Mouse (Mus musculus) heart, embryonic 14.5 days (tissue): ENCODE data around the gene BC025920. TPM values are rescaled to one million over a fixed set of nuclear protein-coding genes. Genes with fewer than 3 reads are reported as not detected.

Source experiments
- ATAC-seq: fragments of 200-750 bp; cut with Nextera tagmentation; 2 replicates; pipeline ENCODE4 v1.8.0; 2017; ENCODE audit warnings: low read depth, moderate TSS enrichment; ENCODE audit not compliant: insufficient number of reproducible peaks, insufficient read depth, low FRiP score
- H3K27ac ChIP-seq, 2 experiments: fragments of 200-500 bp in 1 of 2; fragments of 300-500 bp in 1 of 2; sonication (generic) in 1 of 2; replicated peaks in 1 of 2; 2 replicates each; pipeline ENCODE4 v1.5.1; 2012 to 2014; ENCODE audit warnings: low read depth in 2 of 2, low read length in 2 of 2, control low read depth in 1 of 2, mild to moderate bottlenecking in 1 of 2, mixed read lengths in 1 of 2; ENCODE audit not compliant: control insufficient read depth in 1 of 2, insufficient read depth in 1 of 2
- H3K27me3 ChIP-seq: fragments of 300-500 bp; sonication (generic); 2 replicates; pipeline ENCODE4 v1.6.1; 2014; ENCODE audit warnings: mild to moderate bottlenecking, low read length, control low read depth; ENCODE audit not compliant: control insufficient read depth, insufficient read depth
- H3K36me3 ChIP-seq: fragments of 300-500 bp; sonication (generic); 2 replicates; pipeline ENCODE4 v1.6.1; 2014; ENCODE audit warnings: mild to moderate bottlenecking, control low read depth, low read length, mixed read lengths; ENCODE audit not compliant: control insufficient read depth, insufficient read depth
- H3K4me1 ChIP-seq, 2 experiments: fragments of 200-500 bp in 1 of 2; fragments of 300-500 bp in 1 of 2; sonication (generic) in 1 of 2; 2 replicates each; pipeline ENCODE4 v1.6.1; 2012 to 2014; ENCODE audit warnings: low read length in 2 of 2, control low read depth in 1 of 2, mixed read lengths in 1 of 2; ENCODE audit not compliant: control insufficient read depth in 2 of 2, insufficient read depth in 2 of 2
- H3K4me2 ChIP-seq: fragments of 300-500 bp; sonication (generic); 2 replicates; pipeline ENCODE4 v1.6.1; 2014; ENCODE audit warnings: mild to moderate bottlenecking, low read length
- H3K4me3 ChIP-seq, 2 experiments: fragments of 200-500 bp in 1 of 2; fragments of 300-500 bp in 1 of 2; sonication (generic) in 1 of 2; 2 replicates each; pipeline ENCODE4 v1.5.1; 2012 to 2014; ENCODE audit warnings: low read length in 2 of 2, mild to moderate bottlenecking in 2 of 2, control low read depth in 1 of 2, low read depth in 1 of 2, moderate library complexity in 1 of 2; ENCODE audit not compliant: control insufficient read depth in 1 of 2, insufficient read depth in 1 of 2
- H3K9ac ChIP-seq: fragments of 300-500 bp; sonication (generic); 2 replicates; pipeline ENCODE4 v1.6.1; 2014; ENCODE audit warnings: mild to moderate bottlenecking, low read length
- H3K9me3 ChIP-seq: fragments of 300-500 bp; sonication (generic); 2 replicates; pipeline ENCODE4 v1.6.1; 2016; ENCODE audit warnings: low read length, control low read depth; ENCODE audit not compliant: control insufficient read depth
- WGBS: fragments of 180-500 bp; shearing (Covaris S2); extraction: QIAGEN DNeasy Blood & Tissue Kit; methylation state at CpG from one replicate; pipeline ENCODE4 v1.1.7; 2014; 5-methylcytosine and 5-hydroxymethylcytosine counted together
- polyA plus RNA-seq: library from polyadenylated mRNA; unstranded; fragments of >200 nt; fragmentation: Nextera tagmentation; extraction: Ambion mirVana; gene quantifications from 2 replicates; pipeline ENCODE4 v1.2.1, GENCODE M21; 2014

Gene BC025920
- 0.35 and 0.84 TPM in 2 replicates for polyA plus RNA-seq

DNA sequence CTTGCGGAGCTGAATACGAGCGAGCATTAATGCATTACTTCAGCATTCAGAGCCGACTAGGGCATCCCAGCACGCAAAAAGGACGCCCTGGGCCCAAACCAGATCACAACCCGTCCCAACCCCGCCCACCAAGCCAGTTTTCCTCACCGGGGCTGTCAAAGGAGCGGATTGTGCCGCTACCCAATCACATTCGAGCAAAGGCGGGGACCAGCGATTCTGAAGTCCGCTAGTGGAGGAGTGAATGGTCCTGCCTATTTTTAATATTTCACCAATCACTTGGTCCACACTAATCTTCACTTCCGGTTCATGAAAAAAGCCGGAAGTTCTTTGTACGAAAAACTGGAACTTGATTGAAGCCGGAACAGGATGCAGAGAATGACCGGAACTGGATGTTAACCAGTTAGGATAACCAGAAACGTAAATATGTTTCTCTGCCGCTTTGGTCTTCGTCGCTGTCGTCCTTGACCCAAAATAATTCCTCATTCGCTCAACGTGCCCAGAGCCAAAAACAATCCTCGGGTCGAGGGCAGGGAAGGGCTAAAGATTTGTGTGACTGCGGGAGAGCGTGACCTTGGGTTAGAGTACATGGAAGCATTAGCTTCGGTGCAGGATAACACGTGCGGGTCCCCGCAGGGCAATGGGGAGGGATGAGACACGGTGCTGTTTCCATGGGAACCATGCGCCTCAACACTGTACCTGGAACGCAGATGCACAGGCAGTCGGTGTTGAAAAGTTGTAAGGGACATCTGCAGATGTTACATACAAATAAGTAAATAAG is at the start of gene BC025920:
BC025920 (plus strand) TSS at position 297 of the 778 bp plus-strand sequence.
- Histone ChIP-seq H3K27me3 (no peaks in the 10 kb centered on the region), H3K4me2 (peak within 1 kb of the TSS; percentile 88), H3K27ac (peak within 1 kb of the TSS; percentile 90 to 96), H3K9ac (peak within 1 kb of the TSS; percentile 73), H3K9me3 (0 out of 2 replicates have a peak, but pooled peaks cover 3% of the 10 kb centered on the region), H3K4me1 (peaks cover 18 to 24% of the 10 kb centered on the region in 2 experiments), H3K4me3 (peak within 1 kb of the TSS; percentile 52 to 57), H3K36me3 (peaks cover 7% of the 10 kb centered on the region; the same call in 1 of the 2 replicates)
- ATAC-seq: peak; percentile 87
- 1% methylated on average over 39 of the region's 39 CpGs for WGBS

DNA sequence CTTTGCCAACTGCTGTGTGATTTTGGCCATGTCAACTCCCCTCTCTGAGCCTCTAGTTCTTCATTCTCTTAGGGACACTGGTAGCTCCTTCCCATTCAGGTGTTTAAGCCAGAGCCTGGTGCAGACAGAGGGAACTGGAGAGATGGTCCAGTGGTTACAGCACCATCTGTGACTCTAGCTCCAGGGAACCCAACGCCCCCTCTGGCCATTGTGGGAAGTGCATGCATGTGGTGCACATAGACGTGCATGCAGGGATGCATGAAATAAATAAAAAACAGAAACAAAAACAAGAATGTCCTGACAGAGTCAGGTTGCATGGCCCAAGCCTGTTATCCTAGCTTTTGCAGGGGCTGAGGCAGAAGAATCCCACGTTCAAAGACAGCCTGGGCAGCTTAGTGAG is 49.8 kb upstream of the BC025920 start:
- no peak overlapping the region for H3K4me2 ChIP-seq
- H3K4me3 ChIP-seq: no peak overlapping the region
- no peaks in the 10 kb centered on the region for H3K9me3 ChIP-seq
- H3K36me3 ChIP-seq: peaks cover 2% of the 10 kb centered on the region
- H3K4me1 ChIP-seq: peaks cover 3 to 7% of the 10 kb centered on the region in 2 experiments; a peak in 3 of 4 replicates
- WGBS: 70% methylated on average over 3 of the region's 3 CpGs
- H3K27ac ChIP-seq: no peak overlapping the region
- H3K27me3 ChIP-seq: no peaks in the 10 kb centered on the region
- no peak for ATAC-seq
- no peak overlapping the region for H3K9ac ChIP-seq

DNA sequence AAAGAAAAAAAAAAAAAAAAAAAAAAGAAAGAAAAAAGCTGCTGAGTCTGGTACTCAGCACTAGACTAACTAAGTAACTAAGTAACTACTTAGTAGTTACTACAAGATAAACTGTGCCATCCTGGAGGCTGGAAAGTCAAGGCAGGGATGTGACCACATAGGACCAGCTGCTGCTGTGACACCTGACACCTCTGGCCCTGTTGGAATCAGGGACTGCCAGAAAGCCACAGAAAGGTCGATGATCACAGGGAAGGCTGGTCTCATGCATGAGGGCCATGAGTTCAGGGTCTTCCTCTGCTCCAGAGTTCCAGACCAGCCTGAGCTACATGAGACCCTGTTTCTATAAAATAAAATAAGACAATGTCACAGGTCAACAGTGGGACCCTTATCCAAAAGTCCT is 48.6 kb upstream of the BC025920 start:
- no peak overlapping the region for H3K4me2 ChIP-seq
- no peak overlapping the region for H3K4me3 ChIP-seq
- H3K27me3 ChIP-seq: no peaks in the 10 kb centered on the region
- H3K4me1 ChIP-seq: peaks cover 8 to 19% of the 10 kb centered on the region in 2 experiments
- peaks cover 15% of the 10 kb centered on the region for H3K36me3 ChIP-seq
- no peak overlapping the region for H3K9ac ChIP-seq
- H3K9me3 ChIP-seq: no peaks in the 10 kb centered on the region
- 16% methylated on average over 1 of the region's 1 CpGs for WGBS
- ATAC-seq: no peak
- no peak overlapping the region for H3K27ac ChIP-seq

DNA sequence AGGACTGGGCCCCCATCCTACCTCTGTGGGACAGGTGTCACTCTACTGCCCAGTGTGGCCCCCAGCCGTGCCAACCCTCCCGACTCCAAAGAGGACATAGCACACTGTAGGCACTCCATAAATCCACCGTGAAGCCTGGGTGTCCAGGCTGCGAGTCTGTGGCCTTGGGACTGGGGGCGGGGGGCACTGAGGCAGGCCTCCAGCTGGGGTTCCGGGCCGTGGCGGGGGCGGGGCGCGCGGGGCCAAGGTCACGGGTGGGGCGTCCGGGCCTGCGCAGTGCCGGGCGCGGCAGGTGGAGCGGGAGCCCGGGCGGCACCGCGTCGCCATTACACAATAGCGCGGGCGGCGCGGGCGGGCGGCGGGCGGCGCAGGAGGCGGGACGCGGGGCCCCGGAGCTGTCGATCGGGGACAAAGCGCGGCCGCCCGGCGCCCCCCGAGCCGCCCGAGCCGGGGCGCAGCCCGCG is 46.9 kb upstream of the BC025920 start, which contains the start of gene Aes:
Aes (plus strand) TSS at position 326 of the 464 bp plus-strand sequence.
- Histone ChIP-seq H3K27me3 (no peaks in the 10 kb centered on the region), H3K9ac (peak within 1 kb of the TSS; percentile 100), H3K27ac (peak within 1 kb of the TSS; percentile 95 to 97), H3K4me2 (peak within 1 kb of the TSS; percentile 98), H3K9me3 (no peaks in the 10 kb centered on the region), H3K4me1 (peaks cover 19 to 36% of the 10 kb centered on the region in 2 experiments), H3K4me3 (peak within 1 kb of the TSS; percentile 83 to 97), H3K36me3 (peaks cover 29% of the 10 kb centered on the region)
- 0% methylated on average over 30 of the region's 53 CpGs for WGBS
- peak; percentile 65 for ATAC-seq

DNA sequence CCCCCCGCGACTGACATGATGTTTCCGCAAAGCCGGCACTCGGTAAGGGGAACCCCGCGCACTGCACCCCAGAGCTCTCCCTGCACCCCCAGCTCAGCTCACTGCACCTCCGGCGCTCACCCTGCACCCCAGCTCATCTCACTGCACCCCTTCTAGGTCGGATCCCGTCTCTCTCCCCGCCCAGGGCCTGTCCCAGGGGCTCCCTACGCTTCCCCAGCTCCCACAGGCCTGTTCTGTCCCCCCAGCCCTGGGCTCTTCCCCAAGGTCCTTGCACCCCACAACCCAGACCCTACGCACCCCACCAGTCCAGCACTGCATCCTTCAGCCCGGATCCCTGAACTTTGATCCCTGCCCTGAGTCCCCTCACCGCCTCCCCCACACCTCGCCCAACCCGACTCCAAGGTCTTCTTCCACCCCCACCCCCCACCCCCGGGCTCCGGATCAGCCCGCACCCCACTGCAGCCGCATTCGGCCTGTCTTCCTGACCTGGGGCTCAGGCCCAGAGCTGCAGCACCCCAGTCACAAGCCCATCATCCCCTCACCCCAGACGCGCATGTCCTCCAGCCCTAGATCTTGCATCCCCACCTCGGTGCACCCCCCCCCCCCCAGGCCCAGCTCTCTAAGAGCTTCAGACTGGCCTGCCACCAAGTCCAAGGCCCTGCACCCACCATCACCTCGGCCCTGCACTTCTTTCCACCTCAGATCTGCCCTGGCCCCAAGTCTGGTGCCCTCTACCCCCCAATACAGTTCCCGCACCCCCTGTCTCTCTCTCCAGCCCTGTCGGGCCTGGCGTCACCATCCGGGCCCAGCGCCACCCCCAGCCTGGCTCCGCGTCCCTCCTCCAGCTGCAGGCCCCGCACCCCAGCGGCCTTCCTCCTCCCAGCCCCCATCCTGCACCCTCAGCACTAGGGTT is 46.2 kb upstream of the BC025920 start:
- peak overlapping the region; percentile 100 for H3K9ac ChIP-seq
- no peaks in the 10 kb centered on the region for H3K27me3 ChIP-seq
- peak overlapping the region; percentile 98 for H3K4me2 ChIP-seq
- ATAC-seq: peak; percentile 8; the same call in 1 of the 2 replicates
- H3K36me3 ChIP-seq: peaks cover 36% of the 10 kb centered on the region
- peaks cover 23 to 43% of the 10 kb centered on the region in 2 experiments for H3K4me1 ChIP-seq
- peak overlapping the region; percentile 83 to 97 for H3K4me3 ChIP-seq
- under 1% methylated on average over 35 of the region's 36 CpGs for WGBS
- H3K27ac ChIP-seq: peak overlapping the region; percentile 95 to 97
- H3K9me3 ChIP-seq: no peaks in the 10 kb centered on the region

DNA sequence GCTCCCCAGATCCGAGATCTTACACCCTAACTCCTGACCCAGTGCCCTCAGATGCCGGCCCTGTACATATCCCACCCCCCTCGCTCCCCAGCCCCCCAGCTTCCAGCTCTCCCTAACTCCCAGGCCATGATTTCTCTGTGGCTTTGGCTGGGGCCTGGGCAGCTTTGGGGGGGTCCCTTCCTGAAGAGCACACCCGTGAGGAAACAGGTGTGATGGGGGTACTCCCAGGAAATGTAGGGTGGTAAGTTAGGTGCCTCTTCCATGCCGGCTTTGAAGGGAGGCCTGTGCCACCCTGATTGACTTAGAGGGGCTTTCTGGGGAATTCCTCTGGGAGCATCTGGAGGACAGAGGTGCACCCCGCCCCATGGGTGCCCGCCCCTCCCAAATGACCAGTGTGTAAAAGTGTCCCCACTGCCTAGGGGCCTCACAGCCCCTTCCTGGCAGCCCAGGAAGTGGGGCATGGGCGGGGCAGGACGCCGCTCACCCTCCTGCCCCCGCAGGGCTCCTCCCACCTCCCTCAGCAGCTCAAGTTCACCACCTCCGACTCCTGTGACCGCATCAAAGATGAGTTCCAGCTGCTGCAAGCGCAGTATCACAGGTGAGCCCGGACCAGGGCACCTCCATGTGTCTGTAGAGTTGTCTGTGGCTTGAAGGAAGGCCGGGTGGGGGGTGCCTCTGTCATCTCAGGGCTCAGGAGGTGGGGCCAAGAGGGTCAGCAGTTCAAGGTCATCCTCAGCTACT is 45.2 kb upstream of the BC025920 start:
- WGBS: 8% methylated on average over 12 of the region's 16 CpGs
- Histone ChIP-seq H3K4me3 (peak overlapping the region; percentile 83 to 97), H3K27me3 (no peaks in the 10 kb centered on the region), H3K27ac (peak overlapping the region in 1 of 2 experiments; percentile 97; a peak in 3 of 4 replicates), H3K9ac (peak overlapping the region; percentile 100), H3K4me2 (peak overlapping the region; percentile 98), H3K9me3 (no peaks in the 10 kb centered on the region), H3K36me3 (peaks cover 46% of the 10 kb centered on the region), H3K4me1 (peaks cover 23 to 45% of the 10 kb centered on the region in 2 experiments)
- ATAC-seq: no peak
